Mouse (Mus musculus) embryo, embryonic 11 days (tissue): ENCODE data around the gene Nhlh2.

Experiments used
- DNase-seq: peaks from one replicate; pipeline ENCODE4 v3.0.0-alpha.2; 2015

The Nhlh2 gene

DNA sequence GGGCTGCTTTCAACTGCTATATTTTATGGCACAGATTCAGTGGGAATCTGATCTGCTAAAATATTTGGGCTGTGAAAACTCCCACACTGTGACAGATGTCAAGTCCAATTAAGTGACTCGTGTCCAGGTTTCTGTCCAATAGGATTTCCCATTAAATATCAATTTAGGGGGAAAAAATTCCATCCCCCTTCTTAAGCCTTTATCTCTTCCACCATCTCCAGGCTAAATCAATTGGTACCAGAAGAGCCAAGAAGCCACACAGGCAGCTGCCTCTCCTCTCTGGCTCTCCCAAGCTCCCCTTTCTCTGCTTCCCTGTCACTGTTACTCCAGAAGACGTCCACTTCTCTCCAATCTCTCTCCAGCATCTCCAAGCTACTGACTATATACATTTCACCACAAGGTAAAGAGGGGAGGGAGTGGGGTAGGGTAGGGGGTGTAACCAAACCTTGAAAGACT is at the start of gene Nhlh2:
TSS of gene Nhlh2 (plus strand) at position 151 of the 456 bp plus-strand sequence.
- DNase-seq: no peak

GRCm38 (mm10) chr3:101961146-101961835 is 48.6 kb upstream of the Nhlh2 start:
- no peak for DNase-seq

DNA sequence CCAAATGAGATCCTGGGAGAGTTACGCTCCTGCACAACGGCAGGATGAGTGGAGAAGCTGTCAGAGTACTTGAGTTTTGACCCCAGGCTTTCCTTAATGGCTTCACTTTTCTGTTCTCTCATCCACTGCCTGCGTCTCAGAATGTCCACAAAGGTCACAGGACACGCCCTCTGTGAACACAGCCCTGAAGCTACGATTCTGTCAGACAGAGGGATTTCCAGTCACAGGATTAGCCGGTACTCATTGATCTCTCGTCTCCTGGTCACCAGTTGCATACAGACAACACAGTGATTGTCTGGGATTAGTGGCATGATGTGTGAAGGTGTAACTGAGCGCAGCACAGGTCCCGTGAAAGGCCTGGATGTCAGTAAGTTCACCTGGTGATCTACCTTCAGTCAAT is 46.4 kb upstream of the Nhlh2 start:
- DNase-seq: peak; percentile 43

DNA sequence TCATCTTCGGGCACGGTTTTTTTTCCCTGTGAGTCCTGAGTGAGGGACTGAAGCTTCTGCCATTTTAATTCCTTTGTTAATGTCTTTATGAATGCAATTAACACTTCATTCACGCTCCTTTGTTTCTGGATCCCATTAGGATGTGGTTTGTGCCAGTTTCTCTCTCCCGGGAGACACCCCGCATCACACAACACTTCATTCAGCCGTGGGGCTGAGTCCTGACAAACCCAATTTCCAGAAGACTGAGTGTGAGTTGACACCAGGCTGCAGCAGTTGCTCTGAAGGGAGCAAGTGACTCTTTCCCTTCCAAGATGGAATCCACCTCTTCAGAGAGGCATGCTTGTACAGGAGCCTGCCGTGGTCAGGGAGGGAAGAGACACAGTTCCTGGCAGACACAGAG is 45.5 kb upstream of the Nhlh2 start:
- peak; percentile 16 for DNase-seq

DNA sequence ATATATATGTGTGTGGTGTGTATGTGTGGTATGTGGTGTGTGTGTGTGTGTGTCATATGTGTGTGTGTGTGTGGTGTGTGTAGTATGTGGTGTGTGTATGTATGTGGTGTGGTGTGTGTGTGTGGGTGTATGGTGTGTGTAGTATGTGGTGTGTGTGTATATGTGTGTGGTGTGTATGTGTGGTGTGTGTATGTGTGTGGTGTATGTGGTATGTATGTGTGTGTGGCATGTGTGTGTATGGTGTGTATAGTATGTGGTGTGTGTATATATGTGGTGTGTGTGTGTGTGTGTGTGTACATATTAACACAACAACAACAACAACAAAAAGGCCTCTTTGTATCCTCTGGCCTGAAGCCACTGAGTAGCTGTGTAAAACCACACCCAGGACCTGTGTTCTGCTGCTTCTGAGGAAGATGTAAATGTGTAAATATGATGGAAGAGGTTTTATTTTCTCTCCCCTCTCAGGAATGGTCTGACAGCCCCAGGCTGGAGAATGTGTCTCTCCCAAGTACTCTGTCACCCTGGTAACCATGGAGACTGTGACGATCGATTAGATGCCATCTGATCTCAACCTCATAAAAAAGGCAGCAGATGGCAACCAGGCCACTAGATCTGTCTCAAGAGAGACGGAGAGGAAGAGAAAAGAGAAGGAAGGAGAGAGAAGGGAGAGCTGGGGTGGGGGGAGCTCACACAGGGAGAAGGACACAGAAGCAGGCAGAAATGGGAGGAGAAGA is 42.9 kb upstream of the Nhlh2 start:
- peak; percentile 63 for DNase-seq

- DNase-seq: no peak
Measured at GRCm38 (mm10) chr3:101975337-101975736, 34.5 kb upstream of the Nhlh2 start.

GRCm38 (mm10) chr3:101978299-101978994 is 31.4 kb upstream of the Nhlh2 start:
- no peak for DNase-seq

DNA sequence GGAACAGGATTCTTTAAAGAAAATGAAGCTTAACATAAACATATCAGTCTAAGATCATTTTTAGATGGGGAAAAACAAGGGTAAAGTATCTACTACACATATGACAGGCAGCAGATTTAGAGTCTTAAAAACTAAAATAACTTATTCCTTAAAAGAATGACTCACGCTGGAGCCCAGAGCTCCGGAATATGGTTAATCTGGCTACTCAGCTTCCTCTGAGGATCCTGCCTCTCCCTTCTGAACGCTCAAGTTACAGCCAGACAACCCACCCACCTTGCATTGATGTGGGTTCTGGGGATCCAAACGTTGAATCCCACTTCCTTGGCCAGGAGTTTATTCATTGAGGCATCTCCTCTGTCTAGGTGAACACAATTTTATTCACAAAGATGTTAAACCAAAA is 26.0 kb upstream of the Nhlh2 start:
- no peak for DNase-seq

DNA sequence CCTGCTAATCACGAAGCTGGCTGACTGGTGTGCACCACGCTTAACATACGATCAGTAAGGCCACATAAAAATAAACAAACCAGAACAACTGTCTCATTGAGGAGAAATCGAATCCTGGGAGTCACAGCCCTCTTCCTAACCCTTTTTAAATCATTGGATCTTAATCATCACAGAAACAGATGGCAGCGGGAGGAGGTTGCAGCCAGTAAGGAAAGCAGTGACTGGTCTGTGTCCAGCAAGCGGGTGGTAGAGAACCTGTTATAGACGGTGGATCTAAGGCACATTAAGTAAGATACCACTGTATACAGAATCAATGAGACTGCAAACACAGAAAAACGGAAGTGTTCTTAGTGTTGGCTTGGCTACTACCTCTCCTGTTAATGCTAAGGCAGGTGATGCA is 24.2 kb upstream of the Nhlh2 start:
- DNase-seq: no peak

DNA sequence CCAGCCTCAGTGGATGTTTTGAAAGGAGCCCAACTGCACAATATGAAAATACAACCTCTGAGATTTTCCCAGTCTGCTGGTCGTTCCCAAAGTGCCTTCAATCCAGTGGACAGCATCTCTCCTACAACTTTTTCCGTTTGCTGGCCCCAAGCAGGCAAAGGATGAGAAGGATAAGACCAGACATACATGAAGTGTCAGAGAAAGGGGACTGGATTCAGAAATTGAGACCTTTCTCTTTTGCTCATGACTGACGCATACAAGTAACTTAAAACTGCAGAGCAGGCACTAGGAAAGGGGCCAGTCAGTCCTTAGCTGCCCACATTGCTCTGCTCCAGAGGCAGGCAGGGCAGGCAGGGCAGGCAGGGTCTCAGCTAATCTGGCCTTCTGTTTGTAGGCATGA is 19.7 kb upstream of the Nhlh2 start:
- no peak for DNase-seq

DNA sequence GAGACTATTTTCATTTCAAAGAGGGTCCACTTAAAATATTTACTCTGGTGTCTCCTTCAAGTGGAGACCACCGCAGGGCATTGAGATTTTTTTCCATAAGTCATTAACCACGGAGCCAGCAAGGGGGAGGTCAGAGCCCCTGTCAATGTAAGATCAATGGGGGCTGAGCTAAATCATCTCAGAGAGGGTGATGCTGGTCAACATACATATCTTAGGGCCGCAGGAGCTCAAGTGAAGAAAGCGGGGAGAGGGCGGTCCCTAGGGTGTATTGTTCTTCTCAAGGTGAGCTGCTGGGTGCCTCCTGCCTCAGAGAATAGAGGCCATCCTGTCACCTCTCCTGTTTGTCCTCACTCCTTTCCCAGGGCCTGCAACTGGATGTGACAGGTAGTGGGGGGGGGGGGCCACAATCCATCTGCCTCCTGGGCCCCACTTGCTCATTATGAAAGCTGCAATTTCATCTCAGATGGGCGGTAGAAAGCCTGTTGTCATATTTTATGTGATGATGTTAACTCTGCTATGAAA is 18.8 kb upstream of the Nhlh2 start:
- no peak for DNase-seq

DNA sequence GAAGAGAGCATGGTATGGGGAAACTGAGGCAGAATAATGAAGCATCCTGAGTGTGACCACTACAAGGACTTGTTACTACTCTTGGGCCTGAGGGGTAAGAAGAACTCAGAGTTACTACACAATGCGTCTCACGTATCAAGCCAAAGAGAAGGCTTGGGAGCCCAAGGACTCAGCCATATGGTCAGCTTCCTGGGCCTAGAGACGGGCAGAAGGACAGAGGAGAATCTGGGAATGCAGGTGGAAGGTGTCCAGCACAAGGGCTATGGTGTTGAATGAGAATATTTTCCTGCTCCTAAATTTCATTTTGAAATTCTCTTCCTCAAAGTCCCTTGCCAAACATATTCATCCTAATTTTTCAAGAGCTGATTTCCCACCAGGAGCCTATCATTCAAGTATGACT is 12.0 kb upstream of the Nhlh2 start:
- no peak for DNase-seq

GRCm38 (mm10) chr3:102010681-102011317 is 923 bp downstream of the Nhlh2 start:
- peak; percentile 42 for DNase-seq

DNA sequence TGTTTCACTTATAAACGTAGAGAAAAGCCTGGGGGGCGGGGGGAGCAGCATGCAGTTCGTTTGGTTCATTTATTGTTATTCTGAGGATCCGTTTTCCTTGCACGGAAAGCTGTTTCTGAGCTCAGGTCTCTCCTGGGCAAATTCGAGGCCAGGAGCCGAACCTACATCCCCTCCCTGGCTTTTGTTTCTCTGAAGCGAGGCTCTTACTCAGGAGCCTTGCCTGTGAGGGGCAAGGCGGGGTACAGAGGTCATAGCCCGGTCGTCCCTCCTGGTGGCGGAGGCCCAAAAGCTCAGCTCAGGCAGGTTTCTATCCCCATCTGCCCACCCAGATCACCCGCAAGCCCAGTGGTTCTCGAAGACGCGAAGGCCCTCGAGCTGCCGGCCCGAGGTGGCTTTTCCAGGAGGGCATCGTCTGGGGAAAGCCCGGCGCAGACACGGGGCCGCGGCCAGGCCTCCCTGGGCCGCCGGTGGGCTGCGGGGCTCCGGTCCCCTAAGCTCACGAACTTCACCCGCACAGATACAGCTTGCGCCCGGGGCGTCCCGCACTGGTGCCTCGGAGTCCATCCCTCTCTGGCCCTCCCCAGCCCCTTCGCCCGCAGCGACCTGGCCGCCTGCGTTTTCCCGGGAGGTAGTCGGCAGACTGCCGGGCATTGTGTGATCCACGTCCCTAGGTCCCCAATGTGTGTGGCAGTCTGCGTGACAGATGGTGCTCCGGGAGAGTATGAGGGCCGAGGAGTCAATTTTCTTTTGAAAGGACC is 1.6 kb downstream of the Nhlh2 start:
- peak; percentile 64 for DNase-seq

- peak; percentile 60 for DNase-seq
Measured at GRCm38 (mm10) chr3:102012076-102012610, 2.3 kb downstream of the Nhlh2 start.

GRCm38 (mm10) chr3:102012611-102013211 is 2.8 kb downstream of the Nhlh2 start:
- DNase-seq: peak; percentile 55

DNA sequence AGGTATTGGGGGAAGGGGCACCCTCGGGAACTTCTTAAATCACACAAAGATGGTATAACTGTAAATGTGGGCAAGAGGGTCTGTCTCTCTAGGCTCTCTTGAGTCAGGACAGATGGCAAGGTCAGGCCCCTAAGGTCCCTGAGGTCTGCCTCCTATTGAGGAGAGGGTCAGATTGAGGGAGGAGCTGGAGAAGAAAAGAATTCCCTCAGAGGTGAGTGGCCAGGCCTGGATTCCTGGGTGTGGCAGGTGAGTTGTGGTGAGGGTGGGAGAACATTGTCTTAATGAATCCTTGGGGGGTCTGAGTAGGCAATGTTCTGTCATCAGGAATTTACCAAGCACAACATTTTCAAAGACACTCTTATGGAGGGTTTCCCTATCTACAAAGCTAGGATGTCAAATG is 10.7 kb downstream of the Nhlh2 start:
- no peak for DNase-seq

GRCm38 (mm10) chr3:102022721-102023120 is 12.8 kb downstream of the Nhlh2 start:
- DNase-seq: no peak

DNA sequence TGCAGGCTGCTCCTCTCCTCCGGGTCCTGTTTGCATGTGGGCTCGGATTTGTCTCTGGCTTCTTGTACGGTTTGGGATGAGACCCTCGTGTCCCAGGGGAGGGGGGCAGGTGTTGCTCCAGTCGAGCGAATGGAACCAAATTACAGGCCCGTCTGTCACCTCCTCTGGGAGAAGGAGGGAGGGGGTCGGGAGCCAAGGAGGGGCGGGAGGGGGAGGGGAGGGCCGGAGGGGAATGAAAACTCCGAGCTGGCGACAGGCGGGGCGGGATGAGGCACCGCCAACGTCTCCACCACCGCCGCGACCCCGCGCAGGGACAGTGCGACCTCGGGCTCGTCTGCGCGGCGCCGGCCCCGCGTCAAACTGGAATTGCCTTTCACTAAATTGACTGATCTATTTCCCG is 13.5 kb downstream of the Nhlh2 start:
- DNase-seq: peak; percentile 75

DNA sequence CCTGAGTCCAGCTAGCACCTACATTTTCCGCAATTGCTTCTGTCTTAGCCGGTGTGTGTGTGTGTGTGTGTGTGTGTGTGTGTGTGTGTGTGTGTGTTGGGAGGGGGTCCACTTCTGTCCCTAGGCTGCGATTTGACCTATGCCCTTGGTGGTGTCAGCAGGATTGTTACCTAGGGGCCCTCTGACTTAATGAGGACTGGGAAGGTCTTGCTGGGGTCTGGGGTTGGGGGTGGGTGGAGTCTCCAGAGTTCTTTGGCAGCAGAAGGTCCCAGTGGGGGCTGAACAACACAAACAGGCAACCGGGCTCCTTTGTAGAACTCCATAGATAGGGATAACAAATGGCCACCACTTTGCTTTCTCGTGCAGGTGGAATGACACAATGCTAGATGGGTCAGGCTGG is 14.0 kb downstream of the Nhlh2 start:
- DNase-seq: peak; percentile 50

DNA sequence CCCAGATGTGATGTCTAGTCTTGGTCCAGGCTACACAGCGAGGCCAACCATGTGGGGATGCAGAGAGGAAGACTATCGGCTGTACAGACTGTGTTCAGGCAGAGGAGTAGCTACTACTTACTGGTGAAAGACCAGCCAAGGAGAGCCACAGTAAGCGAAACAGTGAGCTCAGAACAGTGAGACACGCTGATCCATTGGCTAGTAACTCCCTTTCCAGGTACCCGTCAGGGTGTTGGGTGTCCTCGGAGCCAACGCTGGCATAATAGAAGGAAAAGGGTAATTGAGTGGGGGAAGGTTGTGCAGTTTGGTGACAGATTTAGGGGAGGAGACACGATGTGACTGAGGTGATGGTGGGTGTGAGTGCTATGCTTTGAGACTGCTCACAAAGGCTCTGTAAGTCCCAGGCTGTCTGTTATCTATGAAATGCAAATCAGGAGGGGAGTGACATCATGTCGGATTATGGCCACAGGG is 15.1 kb downstream of the Nhlh2 start:
- DNase-seq: no peak
